8 mouse cellular contexts compared by ENCODE assay signal in the genomic region with DNA sequence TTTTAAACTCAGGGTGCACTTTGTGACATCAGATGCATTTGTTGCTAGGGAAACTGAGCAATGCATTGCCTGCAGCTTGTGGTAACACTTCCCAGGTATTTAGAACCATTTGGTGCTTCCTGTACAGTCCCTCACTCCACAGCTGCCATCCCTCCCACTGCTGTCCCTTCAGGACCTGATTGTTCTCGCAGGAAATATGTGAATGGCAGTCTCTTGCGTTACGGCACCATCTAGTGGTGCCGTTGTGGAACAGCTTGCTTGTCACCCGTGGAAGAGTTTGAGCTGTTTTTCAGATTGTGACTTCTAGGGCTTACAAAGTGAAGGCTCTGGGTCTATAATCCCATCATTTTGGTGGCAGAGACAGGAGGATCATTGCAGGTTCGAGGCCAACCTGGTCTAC. TPM values are rescaled to one million over a fixed set of nuclear protein-coding genes. Genes with fewer than 3 reads are reported as not detected.
DNase-seq lines count a peak whose midpoint lies in the region; ATAC-seq and TF ChIP-seq lines count a peak whose summit lies in the region.
"Had no signal": no experiment of that assay in that cellular context is flagged by ENCODE, and none has a peak within 500 bp of the region (broad histone marks: within the 10 kb centered on the region; RNA-seq: fewer than 3 reads in every experiment).

No protein-coding gene starts in this region.

- H3K4me2 ChIP-seq in lung, postnatal 0 days (replicated peaks; ENCODE audit: low read depth, low read length), result no peak overlapping the region

- H3K27ac ChIP-seq in embryonic facial prominence, embryonic 10.5 days (replicated peaks), result no peak overlapping the region
- H3K27ac ChIP-seq in lung, postnatal 0 days (ENCODE audit: low read length), result no peak overlapping the region

- H3K4me3 ChIP-seq in embryonic facial prominence, embryonic 10.5 days, result no peak overlapping the region
- no peak overlapping the region for H3K4me3 ChIP-seq in lung, postnatal 0 days (ENCODE audit: low read depth, low read length)

- peak; percentile 94 for TF ChIP-seq CTCF in lung, postnatal 0 days (IDR thresholded peaks at IDR 0.05)

- no peak for ATAC-seq in lung, postnatal 0 days

- 7% methylated on average over 6 of the region's 6 CpGs for WGBS in embryonic facial prominence, embryonic 10.5 days
- 0% methylated on average over 6 of the region's 6 CpGs for WGBS in lung, postnatal 0 days

- no peaks in the 10 kb centered on the region for H3K9me3 ChIP-seq in embryonic facial prominence, embryonic 10.5 days
- H3K9me3 ChIP-seq in lung, postnatal 0 days (ENCODE audit: low read length), result no peaks in the 10 kb centered on the region

- TF ChIP-seq EP300 in lung, postnatal 0 days (IDR thresholded peaks at IDR 0.05), result no peak

- H3K36me3 ChIP-seq in embryonic facial prominence, embryonic 10.5 days (replicated peaks), result no peaks in the 10 kb centered on the region
- no peaks in the 10 kb centered on the region for H3K36me3 ChIP-seq in lung, postnatal 0 days (ENCODE audit: insufficient read depth, low read length)

- peaks cover under 1% of the 10 kb centered on the region; the same call in 1 of the 2 replicates for H3K4me1 ChIP-seq in embryonic facial prominence, embryonic 10.5 days
- H3K4me1 ChIP-seq in lung, postnatal 0 days (ENCODE audit: insufficient read depth, low read depth, low read length), result no peaks in the 10 kb centered on the region

- H3K27me3 ChIP-seq in embryonic facial prominence, embryonic 10.5 days (replicated peaks; ENCODE audit: low read depth, poor library complexity, severe bottlenecking), result peaks cover 22% of the 10 kb centered on the region
- no peaks in the 10 kb centered on the region for H3K27me3 ChIP-seq in lung, postnatal 0 days (replicated peaks; ENCODE audit: insufficient read depth, low read length)

- DNase-seq in ovary, postnatal 14 days (ENCODE audit: low spot score), result peak; percentile 41
- DNase-seq in ovary, adult 18-20 months (ENCODE audit: low spot score), result no peak
- peak; percentile 49 for DNase-seq in adrenal gland, postnatal 10 days
- DNase-seq in embryonic facial prominence, embryonic 10.5 days (ENCODE audit: low spot score), result peak; percentile 65
- DNase-seq in kidney, postnatal 14 days, result peak; percentile 53
- peak; percentile 73 for DNase-seq in lung, postnatal 0 days (ENCODE audit: low spot score)
- peak; percentile 48 for DNase-seq in right cerebral cortex, postnatal 14 days

- no peak overlapping the region for H3K9ac ChIP-seq in lung, postnatal 0 days (replicated peaks; ENCODE audit: low read depth)

RNA-seq across cellular contexts. Expression of a gene that starts 31.6 kb away (rescaled TPM):
- not detected for total RNA-seq in adrenal gland, postnatal 10 days (2021)
- 0.06 TPM in 1 of 2 replicates, not detected in the other for polyA plus RNA-seq in embryonic facial prominence, embryonic 10.5 days (2016; fragmentation: Nextera tagmentation; extraction: Ambion mirVana)
- not detected in 2 replicates for polyA plus RNA-seq in lung, postnatal 0 days (2015; fragmentation: Nextera tagmentation; extraction: Ambion mirVana)
- polyA plus RNA-seq: stomach, embryonic 14.5 days had no signal
